Mouse (Mus musculus) c-Kit-positive CD71-negative TER-119-negative erythroid progenitor cells, embryonic 14.5 days (primary cell): ENCODE results near the gene Catip.
A peak's percentile ranks its signal among the peaks of the same experiment; 100 is the strongest.

Experiments used
- DNase-seq: peaks from one replicate; pipeline ENCODE4 v3.0.0-alpha.2; 2013; ENCODE audit warnings: low read depth

The Catip gene

GRCm38 (mm10) chr1:74343161-74343560, 18.7 kb upstream of the Catip start:
- DNase-seq = no peak

DNA sequence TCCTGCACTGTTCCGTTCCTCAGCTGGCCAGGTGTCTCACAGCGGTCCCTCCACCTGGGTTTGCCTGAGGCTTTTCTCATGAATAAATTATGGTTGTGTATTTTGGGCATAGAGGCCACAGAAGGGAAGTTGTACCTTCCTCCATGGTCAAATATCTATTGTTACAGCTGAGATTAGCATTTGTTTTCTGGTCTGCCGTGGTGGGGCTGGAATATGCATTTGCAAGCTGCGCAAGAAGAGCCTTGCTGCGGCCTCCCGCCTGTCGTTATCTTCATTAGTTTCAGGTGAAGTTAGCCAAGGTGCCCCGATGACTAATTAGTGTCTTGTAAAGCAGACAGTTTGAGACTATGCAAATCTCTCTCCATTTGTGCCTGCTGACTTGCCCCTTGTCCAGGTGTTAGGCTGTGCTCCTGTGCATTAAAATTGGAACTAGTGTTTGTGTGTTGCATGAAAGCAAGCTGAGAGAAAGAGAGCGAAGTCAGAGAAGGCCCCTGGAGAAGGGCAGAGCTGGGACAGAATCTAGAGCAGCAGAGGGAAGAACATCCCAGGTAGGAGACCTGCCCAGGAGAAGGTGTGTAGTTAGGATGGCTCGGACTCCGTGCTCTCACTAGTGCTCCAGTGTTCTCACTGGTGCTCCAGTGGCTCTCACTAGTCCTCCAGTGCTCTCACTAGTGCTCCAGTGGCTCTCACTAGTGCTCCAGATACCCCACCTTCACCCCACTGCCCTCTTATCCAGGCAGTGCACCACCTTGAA, 17.6 kb upstream of the Catip start:
- DNase-seq = no peak

DNA sequence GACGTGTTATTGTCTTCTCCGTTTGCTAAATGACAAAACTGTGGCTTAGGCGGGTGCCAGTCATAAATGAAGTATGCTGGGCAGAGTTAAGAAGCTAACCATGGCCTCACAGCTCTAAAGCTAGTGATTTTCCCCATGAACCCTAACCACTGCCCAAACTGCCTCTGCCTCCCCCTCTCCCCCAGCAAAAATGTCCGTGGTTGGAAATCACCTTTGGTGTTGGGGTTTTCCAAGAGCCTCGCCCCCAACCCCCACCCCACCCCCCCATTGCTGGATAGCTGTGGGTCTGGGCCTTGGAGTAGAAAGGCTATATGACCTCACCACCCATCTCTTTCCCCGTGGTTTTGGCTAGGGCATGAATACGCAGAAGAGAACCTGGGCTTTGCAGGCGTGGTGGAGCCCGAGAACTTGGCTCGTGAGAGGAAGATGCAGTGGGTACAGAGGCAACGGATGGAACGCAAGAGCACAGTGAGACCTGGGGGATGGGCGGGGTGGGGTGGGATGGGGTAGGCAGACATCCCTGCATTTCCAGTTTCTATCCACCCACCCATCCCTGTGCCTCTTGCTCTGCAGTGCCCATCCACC, 10.6 kb upstream of the Catip start:
- no peak for DNase-seq

GRCm38 (mm10) chr1:74352532-74353096, 9.3 kb upstream of the Catip start:
- no peak for DNase-seq

- no peak for DNase-seq
These were observed 8.3 kb upstream of the Catip start for GRCm38 (mm10) chr1:74353453-74354229.

DNA sequence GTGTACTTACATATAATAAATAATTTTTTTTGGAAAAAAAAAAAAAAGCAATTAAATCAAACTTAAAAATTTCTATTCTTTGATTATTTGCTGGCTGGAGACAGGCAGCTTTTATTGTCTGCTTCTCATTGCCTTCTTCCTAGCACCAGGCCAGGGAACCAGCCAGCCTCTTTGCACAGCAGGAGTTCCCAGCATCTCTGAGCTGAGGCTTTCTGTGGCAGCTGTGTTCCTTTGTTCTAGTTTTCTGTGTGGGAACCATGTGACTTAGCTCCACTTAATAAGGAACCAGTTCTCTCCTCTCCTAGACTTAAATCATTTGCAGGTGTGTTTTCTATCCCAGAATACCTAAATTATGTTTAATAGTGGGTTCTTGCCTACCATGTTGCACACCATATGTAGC, 4.4 kb upstream of the Catip start:
- DNase-seq = no peak

GRCm38 (mm10) chr1:74359952-74360517, 1.9 kb upstream of the Catip start:
- no peak for DNase-seq

DNA sequence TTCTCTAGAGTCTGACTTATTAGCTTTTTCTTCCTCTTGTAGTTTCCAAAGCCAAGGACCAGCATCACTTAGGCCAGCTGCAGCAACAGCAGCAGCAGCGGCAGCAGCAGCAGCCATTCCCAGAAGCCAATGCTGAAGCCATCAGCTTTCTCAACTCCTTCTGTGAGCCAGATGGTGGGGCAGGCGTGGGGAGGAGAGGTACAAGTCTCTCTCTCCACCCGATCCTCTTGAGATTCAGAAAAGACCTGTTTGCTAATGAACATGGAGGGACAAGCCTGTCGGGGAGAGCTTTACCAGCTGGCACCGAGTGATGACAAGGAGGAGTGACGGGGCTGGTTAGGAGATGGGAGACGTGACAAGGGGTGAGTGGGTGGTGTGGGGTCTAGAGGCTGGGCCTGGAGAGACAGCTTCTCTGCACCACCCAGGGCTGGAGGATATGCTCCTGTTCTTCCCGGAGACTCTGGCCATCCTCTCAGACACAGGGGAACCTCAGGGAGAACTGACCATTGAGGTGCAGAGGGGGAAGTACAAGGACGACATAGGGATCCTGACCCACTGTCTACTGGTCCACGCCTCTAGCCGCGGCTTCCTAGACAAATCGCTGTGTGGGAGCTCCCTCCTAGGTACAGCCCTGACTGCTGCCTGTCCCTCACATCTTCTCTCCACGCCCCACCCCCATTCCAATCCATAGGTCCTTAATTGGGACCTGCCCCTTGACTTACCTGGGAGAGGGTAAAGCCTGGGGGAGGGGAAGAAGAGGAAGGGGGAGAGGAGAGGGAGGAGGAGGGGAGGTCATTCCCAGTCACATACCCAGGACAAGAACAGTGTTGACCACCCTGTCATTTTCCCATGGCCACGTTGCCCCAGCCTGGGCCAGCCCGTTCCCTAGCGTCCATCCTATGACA, 669 bp downstream of the Catip start:
- DNase-seq = no peak

DNA sequence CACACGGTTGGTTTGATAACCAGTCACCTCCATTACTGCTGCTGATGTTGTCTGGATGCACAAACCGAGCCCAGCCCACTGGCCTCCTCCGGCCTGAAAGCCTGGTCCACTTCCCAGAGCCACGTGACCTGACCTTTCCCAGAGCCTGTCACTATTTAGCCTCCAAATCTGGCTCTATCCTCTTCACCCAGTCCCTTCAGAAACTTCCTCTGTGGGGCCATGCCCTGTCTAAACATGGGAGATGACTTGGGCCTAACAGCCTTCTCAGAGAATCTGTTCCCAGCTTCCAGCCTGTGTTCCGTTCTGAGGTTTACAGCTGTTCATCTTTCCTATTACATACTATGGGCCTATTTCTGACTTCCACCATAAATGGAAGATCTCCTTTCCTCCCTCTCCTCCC, 1.5 kb downstream of the Catip start:
- no peak for DNase-seq

DNA sequence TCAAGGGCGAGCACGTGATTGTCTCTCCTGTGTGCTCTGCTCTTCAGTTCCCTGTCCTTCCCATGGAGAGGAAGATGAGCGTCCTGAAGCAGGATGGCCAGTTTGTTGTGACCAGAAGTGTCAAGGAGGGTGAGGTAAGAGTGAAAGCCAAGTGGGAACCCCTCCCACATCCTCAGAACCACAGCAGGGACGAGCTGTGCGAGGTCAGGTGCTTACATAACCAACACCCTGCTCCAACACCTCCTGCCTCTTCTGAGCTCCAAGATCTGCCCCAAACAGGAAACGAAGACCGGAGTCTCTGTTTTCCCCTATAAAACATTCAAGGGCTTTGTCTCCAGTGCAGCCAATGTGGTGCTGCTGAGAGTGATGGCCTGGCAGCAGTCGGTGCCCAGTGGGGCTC, 2.4 kb downstream of the Catip start:
- DNase-seq = no peak

DNA sequence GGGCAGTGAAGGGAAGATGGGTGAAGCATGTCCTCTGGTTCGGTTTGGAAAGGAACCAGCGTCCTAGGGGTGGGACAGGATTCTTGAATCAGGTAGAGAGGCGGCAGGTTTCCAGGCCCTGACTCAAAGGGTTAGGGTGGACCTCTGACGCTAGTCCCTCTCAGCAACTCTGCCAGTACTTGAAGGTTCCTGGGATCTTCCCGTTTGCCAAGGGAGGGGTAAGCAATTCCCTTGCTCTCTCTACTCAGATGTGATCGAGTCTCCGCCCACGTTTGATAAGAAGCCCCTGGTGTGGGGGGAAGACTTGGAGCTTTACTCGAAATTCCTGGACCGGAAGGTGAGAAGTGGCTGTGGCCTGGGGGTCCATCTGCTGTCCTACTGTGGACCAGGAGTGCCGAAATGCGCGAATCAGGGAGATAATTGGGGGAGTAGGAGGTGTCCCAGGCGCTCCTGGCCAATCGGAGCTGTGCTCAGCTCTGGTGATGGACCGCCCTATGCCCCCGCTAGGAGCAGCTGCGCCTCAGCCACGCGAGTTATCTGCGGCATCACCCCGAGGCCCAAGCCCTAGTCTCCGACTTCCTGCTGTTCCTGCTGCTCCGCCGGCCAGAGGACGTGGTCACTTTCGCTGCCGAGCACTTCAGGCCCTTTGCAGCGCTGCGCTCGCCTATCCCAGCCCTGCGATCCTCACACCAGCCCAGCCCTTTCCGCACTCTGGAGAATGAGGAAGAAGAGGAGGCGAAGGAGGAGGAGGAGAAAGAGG, 6.2 kb downstream of the Catip start:
- no peak for DNase-seq

DNA sequence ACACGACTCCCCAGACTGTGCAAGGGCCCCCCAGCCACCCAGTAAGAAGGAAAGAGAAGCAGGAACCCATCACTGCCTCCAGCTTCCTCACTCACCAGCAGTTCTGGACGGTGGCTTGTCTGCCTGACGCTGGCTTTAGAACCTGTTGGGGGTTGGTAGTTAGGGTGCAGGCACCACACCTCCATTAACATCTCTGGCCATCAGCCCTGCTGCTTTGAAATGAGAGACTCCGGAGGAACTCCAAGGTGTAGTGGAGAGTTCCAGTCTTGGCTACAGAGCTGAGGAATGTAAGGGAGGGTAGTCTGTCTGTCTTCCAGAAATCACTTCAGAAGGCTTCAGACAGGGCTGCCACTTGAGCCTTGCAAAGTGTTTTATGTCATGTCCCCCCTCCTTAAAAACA, 8.1 kb downstream of the Catip start:
- no peak for DNase-seq

DNA sequence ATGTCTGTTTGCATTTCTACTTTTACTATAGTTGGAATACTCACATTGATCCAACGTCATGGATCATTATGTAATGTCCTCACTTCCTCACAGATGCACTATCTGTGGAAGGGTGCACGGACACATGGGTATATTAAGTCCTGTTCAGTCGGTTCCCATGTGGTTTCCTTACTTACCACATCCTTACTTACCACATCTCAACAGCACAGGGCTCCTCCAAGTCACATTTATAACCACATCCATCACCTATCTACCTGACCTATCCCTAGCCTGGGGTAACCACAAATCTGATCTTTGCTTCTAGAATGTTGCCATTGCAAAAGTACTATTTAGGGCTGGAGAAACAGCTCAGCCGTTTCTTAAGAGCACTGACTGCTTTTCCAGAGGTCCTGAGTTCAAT, 11.5 kb downstream of the Catip start:
- DNase-seq = no peak

DNA sequence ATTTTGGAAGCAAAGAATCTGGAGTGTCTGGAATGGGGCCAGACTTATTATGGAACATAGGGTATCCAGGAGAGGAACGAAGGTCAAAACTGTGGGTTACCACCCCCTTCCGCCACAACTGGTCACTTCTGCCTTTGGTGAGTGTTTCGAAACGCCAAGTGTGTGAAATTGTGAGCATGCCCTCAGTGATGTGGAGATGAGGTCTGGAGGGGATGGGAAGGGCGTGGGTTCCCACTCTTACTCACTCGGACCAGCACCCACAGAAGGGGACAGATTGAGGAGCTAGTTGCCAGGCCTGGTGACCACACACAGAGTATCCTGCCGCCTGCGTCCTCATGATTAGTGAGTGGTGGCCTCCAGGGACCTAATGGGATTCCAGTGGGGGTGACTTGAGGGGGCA, 13.1 kb downstream of the Catip start, which contains the start of gene Slc11a1:
TSS of gene Slc11a1 (plus strand) at position 216 of the 400 bp plus-strand sequence.
- DNase-seq = peak; percentile 31

DNA sequence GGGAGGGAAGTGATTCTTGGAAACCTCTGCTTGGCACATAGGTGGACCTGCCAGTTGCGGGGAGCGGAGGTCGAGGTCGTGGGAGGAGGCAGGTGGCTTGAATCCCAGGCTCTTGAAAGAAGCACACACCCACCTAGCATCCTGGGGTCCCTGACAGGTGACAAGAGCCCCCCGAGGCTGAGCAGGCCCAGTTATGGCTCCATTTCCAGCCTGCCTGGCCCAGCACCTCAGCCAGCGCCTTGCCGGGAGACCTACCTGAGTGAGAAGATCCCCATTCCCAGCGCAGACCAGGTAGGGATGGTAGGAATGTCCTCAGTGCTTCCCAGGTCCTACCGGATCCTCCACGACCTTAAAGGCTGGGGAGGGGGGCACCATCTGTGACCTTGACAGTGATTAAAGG, 13.7 kb downstream of the Catip start:
- DNase-seq = no peak

DNA sequence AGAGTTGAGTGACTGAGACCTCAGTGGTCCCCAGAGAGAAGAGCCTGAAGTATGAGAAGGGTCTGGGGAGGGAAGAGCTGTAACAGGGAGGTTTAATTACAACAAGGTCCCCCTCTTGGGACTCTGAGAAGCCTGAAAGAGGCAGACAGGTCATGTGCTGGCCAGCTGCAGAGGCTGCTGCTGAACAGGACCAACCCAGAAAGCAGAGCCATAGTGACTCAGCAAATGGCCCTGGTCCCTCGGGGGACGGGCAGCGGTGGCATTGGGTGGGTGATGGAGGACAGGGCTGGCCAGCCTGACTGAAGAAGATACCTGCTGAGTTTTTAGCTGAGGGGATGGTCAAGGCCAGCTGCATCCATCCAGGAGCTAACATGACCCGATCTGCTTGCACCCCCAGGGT, 14.5 kb downstream of the Catip start:
- no peak for DNase-seq

DNA sequence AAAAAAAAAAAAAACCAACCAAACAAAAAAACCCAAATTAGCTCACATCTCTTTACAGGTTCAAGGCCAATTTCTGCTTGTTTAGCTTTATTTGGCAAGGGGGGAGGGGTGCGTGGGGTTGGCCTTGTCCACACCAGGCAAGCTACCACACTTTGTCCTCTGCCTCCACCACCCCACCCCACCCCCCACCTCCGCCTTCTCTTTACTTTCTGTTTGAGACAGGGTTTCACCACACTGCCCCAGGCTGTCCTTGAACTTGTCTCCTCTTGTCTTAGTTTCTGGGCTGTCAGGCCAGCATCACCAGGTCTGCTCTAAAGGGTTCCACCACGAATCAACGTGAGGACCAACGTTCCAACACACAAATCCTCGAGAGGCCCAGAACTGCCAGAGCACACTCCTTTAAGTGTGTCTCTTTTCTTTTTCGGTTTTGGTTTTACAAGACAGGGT, 17.2 kb downstream of the Catip start:
- no peak for DNase-seq

- DNase-seq = no peak
These were observed 18.6 kb downstream of the Catip start for GRCm38 (mm10) chr1:74380484-74380883.

GRCm38 (mm10) chr1:74381588-74382021, 19.7 kb downstream of the Catip start:
- no peak for DNase-seq

GRCm38 (mm10) chr1:74383385-74383784, 21.5 kb downstream of the Catip start:
- no peak for DNase-seq
